Mouse (Mus musculus) T-helper 17 cell (primary cell): ENCODE measurements at regions not wholly inside any gene's neighbourhood (a gene's known extent, or its start where the extent isn't known, plus 50 kb on each side); places are given as distances from the start of the nearest gene placed in this dataset.

Experiments
- in situ Hi-C, 2 experiments: fragments of 300-600 bp; cut with MboI, MseI; formaldehyde crosslinking; loops; 1 replicate in 1 of 2; 2 replicates in 1 of 2; pipeline ENCODE4 v1.15.1; 2025; ENCODE audit warnings: high pct_unique_total_duplicates in 2 of 2

DNA sequence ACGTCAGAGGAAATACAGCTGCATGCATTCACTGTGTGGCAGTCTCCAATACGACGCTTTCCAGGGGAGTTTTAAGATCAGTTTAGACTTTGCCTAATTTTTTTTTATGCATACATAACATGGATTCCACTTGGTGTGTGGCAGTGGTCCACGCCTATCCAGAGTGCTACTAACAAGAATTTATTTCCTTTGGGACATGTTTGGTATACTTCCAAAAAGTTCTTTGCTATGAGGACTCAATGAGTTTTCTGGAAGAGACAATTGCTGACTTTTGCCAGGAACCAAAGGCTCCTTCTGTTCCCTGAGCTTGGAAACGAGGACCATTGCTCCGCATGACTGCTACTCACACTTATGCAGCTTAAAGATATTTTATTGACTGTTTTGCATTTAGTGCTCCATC is 59.2 kb downstream of the Marcks start:
- in situ Hi-C loops, result loop anchor here in 1 of 2 experiments (25.0 kb wide), 1 partner anchor 1983 kb away; no protein-coding TSS in a partner anchor

DNA sequence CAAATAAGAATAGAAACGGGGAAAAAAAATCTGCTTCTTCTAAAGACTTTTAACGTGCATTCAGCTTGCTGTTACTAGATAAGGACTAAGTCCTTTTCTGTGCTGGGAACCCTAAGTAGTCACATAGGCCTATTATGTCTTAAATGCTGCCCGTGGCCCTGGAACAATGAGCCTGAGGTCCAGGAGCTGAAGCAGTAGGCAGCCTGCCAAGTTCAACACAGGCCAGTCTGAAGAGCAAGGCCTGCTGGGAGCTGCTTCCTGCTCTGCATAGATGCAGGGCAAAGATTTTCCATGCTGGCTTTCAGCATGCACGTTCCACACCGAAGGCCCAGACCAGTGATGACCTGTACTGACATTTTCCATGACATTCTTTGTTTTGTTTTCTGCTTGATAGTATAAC is 60.3 kb downstream of the Marcks start:
- in situ Hi-C loops, result loop anchor here in 1 of 2 experiments (25.0 kb wide), 1 partner anchor 1984 kb away; no protein-coding TSS in a partner anchor

DNA sequence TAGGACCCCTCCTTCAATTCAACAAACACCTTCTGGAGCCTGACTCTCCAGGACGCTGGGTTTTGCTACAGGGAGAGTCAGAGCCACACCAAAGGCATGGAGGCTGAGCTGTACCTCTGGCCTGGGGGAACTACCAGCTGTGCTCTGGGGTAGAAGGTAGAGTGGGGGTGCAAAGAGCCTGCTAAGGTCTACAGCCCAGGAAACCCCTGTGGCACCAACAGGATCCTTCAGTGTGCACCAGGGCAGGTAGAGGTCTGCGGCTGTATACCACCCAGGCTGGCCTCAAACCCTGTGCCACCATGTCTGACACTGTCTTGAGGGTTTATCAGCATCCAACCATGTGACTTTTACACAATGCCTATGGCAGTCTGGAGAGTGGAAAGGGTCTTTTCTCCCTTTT is 61.0 kb downstream of the Marcks start:
- in situ Hi-C loops, result loop anchor here in 1 of 2 experiments (25.0 kb wide), 1 partner anchor 1985 kb away; no protein-coding TSS in a partner anchor

DNA sequence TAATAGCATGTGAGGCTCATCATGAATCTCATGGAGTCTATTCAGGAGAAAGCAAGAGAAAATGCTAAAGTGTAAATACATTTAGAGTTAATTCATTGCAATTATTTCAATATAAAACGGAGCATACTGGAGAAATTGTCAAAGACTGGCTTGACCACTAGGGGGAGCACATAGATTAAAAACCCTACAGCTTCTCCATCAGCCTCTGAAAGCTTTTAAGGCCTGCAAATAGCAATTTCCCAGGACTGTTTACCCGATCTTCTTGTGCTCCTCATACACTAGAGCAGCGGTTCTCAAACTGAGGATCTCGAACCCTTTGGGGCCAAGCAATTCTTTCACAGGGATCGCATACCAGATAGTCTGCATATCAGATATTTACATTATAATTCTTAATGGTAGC is 65.9 kb downstream of the Marcks start:
- in situ Hi-C loops, result loop anchor here (5.0 to 25.0 kb wide), 2 partner anchors 724 to 1489 kb away; no protein-coding TSS in a partner anchor

- in situ Hi-C loops, result loop anchor here (5.0 to 25.0 kb wide), 2 partner anchors 725 to 1490 kb away; no protein-coding TSS in a partner anchor
Measured at GRCm38 (mm10) chr10:37072061-37072460, 66.7 kb downstream of the Marcks start.

- in situ Hi-C loops, result loop anchor here (5.0 to 25.0 kb wide), 2 partner anchors 726 to 1491 kb away; no protein-coding TSS in a partner anchor
Measured at GRCm38 (mm10) chr10:37071420-37071819, 67.3 kb downstream of the Marcks start.
